Mouse (Mus musculus) testis, adult 2 months (tissue): Measurements from ENCODE around the gene Gcnt1. TPM values are rescaled to one million over a fixed set of nuclear protein-coding genes. Genes with fewer than 3 reads are reported as not detected.

Experiments used
- H3K27ac ChIP-seq: fragments of 200-500 bp; 2 replicates; pipeline ENCODE4 v1.5.1; 2012; ENCODE audit warnings: low read depth, low read length; ENCODE audit not compliant: control insufficient read depth, insufficient read depth
- H3K27me3 ChIP-seq: fragments of 200-500 bp; 2 replicates; pipeline ENCODE4 v1.6.1; 2012; ENCODE audit warnings: mild to moderate bottlenecking, low read length, moderate library complexity; ENCODE audit not compliant: control insufficient read depth, insufficient read depth
- H3K36me3 ChIP-seq: fragments of 200-500 bp; 2 replicates; pipeline ENCODE4 v1.6.1; 2012; ENCODE audit warnings: mild to moderate bottlenecking, low read length; ENCODE audit not compliant: control insufficient read depth, insufficient read depth
- H3K4me1 ChIP-seq: fragments of 200-500 bp; 2 replicates; pipeline ENCODE4 v1.6.1; 2012; ENCODE audit warnings: low read length; ENCODE audit not compliant: control insufficient read depth, insufficient read depth
- H3K4me3 ChIP-seq: fragments of 200-500 bp; 2 replicates; pipeline ENCODE4 v1.5.1; 2012; ENCODE audit warnings: low read depth, mild to moderate bottlenecking, low read length, moderate library complexity, mixed read lengths; ENCODE audit not compliant: control insufficient read depth
- CTCF ChIP-seq: fragments of 200-500 bp; IDR thresholded peaks from 2 replicates; pipeline ENCODE4 v1.5.1; 2012; ENCODE audit warnings: low read depth, mild to moderate bottlenecking, inconsistent platforms, low read length, moderate library complexity; ENCODE audit not compliant: control insufficient read depth, insufficient read depth, insufficient replicate concordance
- POLR2A ChIP-seq: fragments of 200-500 bp; IDR thresholded peaks from 2 replicates; pipeline ENCODE4 v1.6.1; 2012; ENCODE audit warnings: low read depth, mild to moderate bottlenecking, inconsistent platforms, low read length, moderate library complexity; ENCODE audit not compliant: control insufficient read depth
- polyA plus RNA-seq: library from polyadenylated mRNA; depleted of rRNA; stranded (reverse); fragments of >200 nt; gene quantifications from 2 replicates; pipeline ENCODE4 v1.2.3, GENCODE M21; 2012

Gene Gcnt1
- polyA plus RNA-seq, 1 experiment: 0.31 TPM

DNA sequence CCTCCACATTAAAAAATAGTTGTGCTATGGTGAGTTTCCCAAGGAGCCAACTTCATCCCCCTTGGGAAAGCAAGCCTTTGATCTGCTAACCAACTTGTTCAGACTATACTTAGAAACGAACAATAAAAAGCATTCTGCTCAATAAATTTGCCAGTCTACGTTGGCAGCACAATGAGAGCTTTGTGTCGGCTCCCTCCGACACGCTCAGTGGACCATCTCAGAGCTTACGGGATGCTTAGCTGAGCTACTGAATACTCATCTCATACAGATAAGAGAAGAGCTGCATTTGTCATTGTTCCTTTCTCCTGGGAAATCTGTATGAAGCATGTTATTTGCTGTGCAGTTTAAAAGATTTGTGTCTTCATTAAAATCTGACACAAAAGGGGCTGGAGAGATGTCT is 13.8 kb upstream of the Gcnt1 start:
- TF ChIP-seq POLR2A (no peak), CTCF (no peak)
- H3K36me3 ChIP-seq: no peaks in the 10 kb centered on the region
- no peaks in the 10 kb centered on the region for H3K27me3 ChIP-seq
- H3K27ac ChIP-seq: no peak overlapping the region
- no peaks in the 10 kb centered on the region for H3K4me1 ChIP-seq
- no peak overlapping the region for H3K4me3 ChIP-seq

DNA sequence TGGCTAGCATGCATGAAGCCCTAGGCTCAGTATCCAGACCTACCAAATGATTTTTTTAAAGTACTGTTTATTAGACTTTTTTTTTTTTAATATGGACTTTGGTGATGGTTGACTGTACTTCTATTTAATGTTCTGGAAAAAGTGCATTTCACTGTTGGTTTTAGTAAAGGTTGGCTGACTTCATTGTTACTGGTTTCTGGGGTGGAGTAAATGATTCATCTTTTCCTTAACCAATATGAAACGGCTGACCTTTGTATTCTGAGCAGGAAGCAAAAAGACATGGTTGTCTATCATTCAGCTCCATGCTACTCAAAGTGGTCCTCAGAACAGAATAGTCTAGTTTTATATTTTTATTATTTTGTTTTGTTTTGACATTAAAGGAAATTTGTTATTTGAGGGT is 12.8 kb upstream of the Gcnt1 start:
- Histone ChIP-seq H3K4me3 (no peak overlapping the region), H3K27ac (no peak overlapping the region), H3K36me3 (no peaks in the 10 kb centered on the region), H3K27me3 (no peaks in the 10 kb centered on the region), H3K4me1 (no peaks in the 10 kb centered on the region)
- TF ChIP-seq POLR2A (no peak), CTCF (no peak)

DNA sequence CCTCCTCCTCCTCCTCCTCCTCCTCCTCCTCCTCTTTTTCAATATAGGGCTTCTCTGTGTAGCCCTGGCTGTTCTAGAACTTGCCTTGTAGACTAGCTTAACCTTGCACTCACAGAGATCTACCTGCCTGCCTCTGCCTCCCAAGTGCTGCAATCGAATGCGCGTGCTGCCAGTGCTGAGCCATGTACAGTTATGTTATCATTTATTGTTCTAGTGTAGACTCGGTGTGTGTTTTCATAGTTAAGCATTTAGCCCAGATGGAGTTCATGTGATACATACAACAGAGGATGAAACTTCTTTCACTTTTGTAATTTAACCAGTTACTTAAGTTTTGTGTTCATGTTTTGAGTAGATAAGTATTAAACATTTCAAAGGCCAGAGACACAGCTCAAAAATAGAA is 12.4 kb upstream of the Gcnt1 start:
- Histone ChIP-seq H3K4me3 (no peak overlapping the region), H3K27ac (no peak overlapping the region), H3K4me1 (no peaks in the 10 kb centered on the region), H3K36me3 (no peaks in the 10 kb centered on the region), H3K27me3 (no peaks in the 10 kb centered on the region)
- TF ChIP-seq POLR2A: no peak

DNA sequence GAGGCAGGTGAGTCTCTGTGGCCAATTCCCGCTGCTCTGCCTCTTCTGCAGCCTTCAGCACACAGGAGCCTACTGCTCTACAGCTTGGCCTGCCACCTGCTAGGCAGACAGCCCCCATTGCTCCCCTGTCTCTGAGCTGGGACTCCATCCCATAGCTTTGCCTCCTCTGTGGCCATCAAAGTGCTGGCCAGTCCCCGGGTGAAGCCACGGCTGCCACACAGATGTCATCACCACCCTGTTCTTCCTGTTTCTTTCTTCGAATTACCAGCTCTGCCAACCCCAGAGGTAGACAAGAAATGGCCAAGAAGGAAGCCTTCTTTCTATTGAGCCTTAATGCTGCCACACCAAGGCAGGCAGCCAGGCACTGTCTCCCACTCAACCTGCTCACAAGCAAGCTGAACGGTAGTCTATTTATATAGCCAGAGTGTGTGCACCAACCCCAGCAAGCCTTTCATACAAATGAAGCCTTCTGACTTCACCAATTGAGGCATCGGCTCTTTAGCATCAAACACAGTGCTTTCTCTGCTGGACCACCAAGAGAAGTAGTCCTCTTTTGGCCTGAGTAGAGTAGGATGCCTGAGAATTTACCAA is 10.3 kb upstream of the Gcnt1 start:
- Histone ChIP-seq H3K36me3 (no peaks in the 10 kb centered on the region), H3K4me3 (no peak overlapping the region), H3K27me3 (no peaks in the 10 kb centered on the region), H3K4me1 (no peaks in the 10 kb centered on the region), H3K27ac (no peak overlapping the region)
- TF ChIP-seq POLR2A (no peak), CTCF (no peak)

DNA sequence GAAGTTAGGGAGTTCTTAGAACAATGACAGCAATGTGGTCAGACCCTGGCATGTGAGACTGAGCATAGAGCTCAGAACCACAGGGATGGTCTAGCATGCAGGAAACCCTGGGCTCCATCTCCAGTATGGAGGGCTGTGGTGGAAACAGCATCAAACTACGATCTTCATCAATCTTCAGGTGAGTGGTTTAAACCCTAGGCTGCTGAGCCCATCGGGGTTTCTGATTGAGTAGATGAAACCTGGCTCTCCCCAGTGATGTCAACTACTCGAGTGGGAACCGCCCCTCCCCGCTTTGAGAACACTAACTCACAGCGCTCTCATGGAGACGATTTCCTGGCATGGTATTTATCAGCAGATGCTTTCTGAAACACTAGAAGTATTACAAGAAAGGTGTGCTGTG is 7.9 kb upstream of the Gcnt1 start:
- Histone ChIP-seq H3K4me1 (no peaks in the 10 kb centered on the region), H3K27ac (no peak overlapping the region), H3K27me3 (no peaks in the 10 kb centered on the region), H3K36me3 (no peaks in the 10 kb centered on the region), H3K4me3 (no peak overlapping the region)
- TF ChIP-seq CTCF (no peak), POLR2A (no peak)

DNA sequence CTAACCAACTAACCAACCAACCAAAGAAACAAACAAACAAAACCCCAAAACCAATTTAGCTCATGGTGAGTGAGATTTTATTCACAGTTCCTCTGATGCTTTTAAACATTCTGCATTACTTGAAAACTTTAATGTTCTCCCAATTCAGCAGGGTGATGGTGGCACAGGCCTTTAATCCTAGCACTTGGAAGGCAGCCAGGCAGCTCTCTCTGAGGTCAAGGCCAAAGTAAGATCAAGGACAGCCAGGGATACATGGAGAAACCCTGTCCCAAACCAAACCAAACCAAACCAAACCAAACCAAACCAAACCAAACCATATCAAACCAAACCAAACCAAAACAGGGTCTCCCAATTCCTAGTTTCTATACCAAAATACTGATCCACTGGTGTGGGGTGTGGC is 6.2 kb upstream of the Gcnt1 start:
- Histone ChIP-seq H3K4me1 (no peaks in the 10 kb centered on the region), H3K4me3 (no peak overlapping the region), H3K27ac (no peak overlapping the region), H3K36me3 (no peaks in the 10 kb centered on the region), H3K27me3 (no peaks in the 10 kb centered on the region)
- TF ChIP-seq POLR2A (no peak), CTCF (no peak)

DNA sequence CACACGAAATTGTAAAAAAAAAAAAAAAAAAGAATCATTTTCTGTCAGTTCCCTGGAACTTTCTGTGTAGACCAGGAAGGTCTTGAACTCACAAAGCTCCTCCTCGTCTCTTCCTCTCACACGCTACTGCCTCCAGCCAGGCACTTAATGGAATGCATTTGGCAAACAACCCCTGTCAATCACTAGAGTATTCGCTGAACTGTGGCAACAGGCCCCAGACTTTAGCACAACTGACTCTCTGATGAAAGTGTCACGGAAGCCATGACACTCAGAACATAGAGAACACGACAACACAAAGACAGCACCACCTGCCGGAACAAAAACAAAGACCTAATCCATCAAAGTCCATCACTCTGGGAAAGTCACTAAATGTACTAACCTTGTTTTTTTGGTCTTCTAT is 3.1 kb downstream of the Gcnt1 start:
- Histone ChIP-seq H3K4me3 (no peak overlapping the region), H3K36me3 (no peaks in the 10 kb centered on the region), H3K27ac (no peak overlapping the region), H3K27me3 (no peaks in the 10 kb centered on the region), H3K4me1 (no peaks in the 10 kb centered on the region)
- TF ChIP-seq CTCF (no peak), POLR2A (no peak)

DNA sequence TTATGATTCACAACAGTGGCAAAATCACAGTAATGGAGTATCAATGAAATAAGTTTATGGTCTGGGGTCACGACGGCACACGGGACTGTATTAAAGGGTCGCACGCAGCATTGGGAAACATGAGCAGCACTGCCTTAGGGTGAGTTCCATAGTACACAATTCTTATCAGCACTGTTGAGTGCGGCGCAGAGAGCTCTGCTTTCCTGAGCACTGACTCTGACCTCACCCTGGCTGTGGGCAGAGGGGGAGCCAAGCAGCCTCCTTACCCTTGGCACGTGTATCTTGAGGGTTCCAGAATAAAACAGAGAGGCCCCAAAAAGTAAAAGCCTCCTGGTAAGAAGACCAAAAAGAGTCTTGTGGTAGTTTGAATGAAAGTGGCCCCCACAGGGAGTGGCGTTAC is 4.1 kb downstream of the Gcnt1 start:
- Histone ChIP-seq H3K27me3 (no peaks in the 10 kb centered on the region), H3K4me3 (no peak overlapping the region), H3K36me3 (no peaks in the 10 kb centered on the region), H3K27ac (no peak overlapping the region), H3K4me1 (no peaks in the 10 kb centered on the region)
- TF ChIP-seq POLR2A (no peak), CTCF (no peak)
